Mouse (Mus musculus) limb, embryonic 14.5 days (tissue): ENCODE measurements at regions not wholly inside any gene's neighbourhood (a gene's known extent, or its start where the extent isn't known, plus 50 kb on each side); places are given as distances from the start of the nearest gene placed in this dataset.

Experiments used
- ATAC-seq: fragments of 200-750 bp; cut with Nextera tagmentation; 2 replicates; pipeline ENCODE4 v1.8.0; 2017; ENCODE audit warnings: low read depth, moderate number of reproducible peaks, moderate TSS enrichment; ENCODE audit not compliant: low FRiP score
- DNase-seq: peaks from one replicate; pipeline ENCODE4 v3.0.0-alpha.2; 2015; ENCODE audit warnings: low spot score
- H3K27ac ChIP-seq: fragments of 300-500 bp; sonication (generic); replicated peaks from 2 replicates; pipeline ENCODE4 v1.5.1; 2014; ENCODE audit warnings: low read depth, mild to moderate bottlenecking, low read length, moderate library complexity, mixed read lengths
- H3K27me3 ChIP-seq: fragments of 300-500 bp; sonication (generic); 2 replicates; pipeline ENCODE4 v1.6.1; 2014; ENCODE audit warnings: low read length, mixed read lengths; ENCODE audit not compliant: control insufficient read depth, insufficient read depth
- H3K36me3 ChIP-seq: fragments of 300-500 bp; sonication (generic); 2 replicates; pipeline ENCODE4 v1.6.1; 2014; ENCODE audit warnings: mild to moderate bottlenecking, low read length, moderate library complexity, mixed read lengths; ENCODE audit not compliant: control insufficient read depth, insufficient read depth
- H3K4me1 ChIP-seq: fragments of 300-500 bp; sonication (generic); 2 replicates; pipeline ENCODE4 v1.6.1; 2014; ENCODE audit warnings: antibody characterized with exemption, low read length, mixed read lengths; ENCODE audit not compliant: control insufficient read depth, insufficient read depth
- H3K4me2 ChIP-seq: fragments of 300-500 bp; sonication (generic); replicated peaks from 2 replicates; pipeline ENCODE4 v1.6.1; 2014; ENCODE audit warnings: low read depth, mild to moderate bottlenecking, low read length, moderate library complexity; ENCODE audit not compliant: severe bottlenecking
- H3K4me3 ChIP-seq: fragments of 300-500 bp; sonication (generic); replicated peaks from 2 replicates; pipeline ENCODE4 v1.5.1; 2014; ENCODE audit warnings: low read length
- H3K9ac ChIP-seq: fragments of 300-500 bp; sonication (generic); 2 replicates; pipeline ENCODE4 v1.6.1; 2014; ENCODE audit warnings: mild to moderate bottlenecking, low read depth, low read length, moderate library complexity; ENCODE audit not compliant: severe bottlenecking
- H3K9me3 ChIP-seq: fragments of 300-500 bp; sonication (generic); 2 replicates; pipeline ENCODE4 v1.6.1; 2016; ENCODE audit warnings: low read length; ENCODE audit not compliant: control insufficient read depth
- POLR2A ChIP-seq: fragments of 200-500 bp; IDR thresholded peaks from 2 replicates; pipeline ENCODE4 v1.8.0; 2012; ENCODE audit warnings: inconsistent platforms, mild to moderate bottlenecking, moderate library complexity, borderline replicate concordance; ENCODE audit not compliant: insufficient read depth, insufficient read length; ENCODE audit errors: extremely low read depth
- WGBS: fragments of 180-500 bp; shearing (Covaris S2); extraction: QIAGEN DNeasy Blood & Tissue Kit; methylation state at CpG from one replicate; pipeline ENCODE4 v1.1.7; 2014; 5-methylcytosine and 5-hydroxymethylcytosine counted together

- Histone ChIP-seq H3K4me3 (no peak overlapping the region), H3K9me3 (no peaks in the 10 kb centered on the region), H3K27me3 (no peaks in the 10 kb centered on the region), H3K36me3 (no peaks in the 10 kb centered on the region), H3K9ac (no peak overlapping the region), H3K4me2 (no peak overlapping the region), H3K4me1 (no peaks in the 10 kb centered on the region), H3K27ac (no peak overlapping the region)
- TF ChIP-seq POLR2A, result no peak
- ATAC-seq (no peak), DNase-seq (no peak)
- 29% methylated on average over 2 of the region's 2 CpGs for WGBS
Observed at GRCm38 (mm10) chr13:83914697-83915096, 307.4 kb upstream of the Tmem161b start.

DNA sequence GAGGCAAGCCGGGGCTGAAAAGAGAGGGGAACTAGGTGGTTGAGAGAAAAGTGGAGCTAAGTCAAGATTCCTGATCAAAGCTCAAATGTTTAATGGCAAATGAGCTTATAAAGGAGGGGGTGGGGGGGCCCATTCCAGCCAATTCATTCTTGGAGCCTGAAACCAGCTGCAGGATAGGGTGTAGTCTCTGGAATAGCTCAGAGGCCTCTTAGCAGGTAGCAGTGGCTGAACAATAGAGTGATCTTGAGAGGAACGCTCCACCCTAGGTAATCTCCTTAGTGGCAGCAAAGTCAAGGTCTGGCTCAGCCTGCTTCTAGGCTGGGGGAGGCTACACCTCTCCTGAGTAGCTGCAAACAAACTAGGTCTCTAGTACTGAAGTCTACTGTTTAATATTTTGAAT is 289.3 kb upstream of the Tmem161b start:
- no peak for ATAC-seq
- Histone ChIP-seq H3K4me2 (no peak overlapping the region), H3K27ac (no peak overlapping the region), H3K4me1 (no peaks in the 10 kb centered on the region), H3K9me3 (no peaks in the 10 kb centered on the region), H3K27me3 (no peaks in the 10 kb centered on the region), H3K36me3 (no peaks in the 10 kb centered on the region), H3K4me3 (no peak overlapping the region), H3K9ac (no peak overlapping the region)
- 83% methylated on average over 2 of the region's 2 CpGs for WGBS
- TF ChIP-seq POLR2A, result no peak
- DNase-seq, result no peak

DNA sequence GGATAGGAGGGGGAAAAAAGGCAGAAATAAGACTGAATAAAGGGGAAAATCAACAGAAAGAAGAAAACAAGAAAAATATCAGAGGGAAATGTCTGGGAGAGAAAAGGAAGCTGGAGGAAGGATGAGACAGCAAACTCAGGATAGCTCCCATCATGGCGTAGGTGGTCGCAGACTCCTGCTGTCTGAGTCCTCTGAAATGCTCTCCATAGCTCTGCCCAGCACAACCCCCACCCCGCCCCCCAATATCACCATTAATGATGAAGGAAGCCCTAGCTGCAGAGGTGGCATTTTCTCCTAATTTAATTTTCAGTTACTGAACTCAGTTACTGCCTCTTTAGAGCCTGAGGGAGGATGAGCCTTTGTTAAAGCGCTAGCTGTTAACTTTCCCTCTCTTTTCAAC is 275.6 kb upstream of the Tmem161b start:
- H3K9me3 ChIP-seq, result no peaks in the 10 kb centered on the region
- no peak overlapping the region for H3K9ac ChIP-seq
- no peak for DNase-seq
- H3K4me3 ChIP-seq, result no peak overlapping the region
- WGBS, result 77% methylated on average over 4 of the region's 4 CpGs
- no peak overlapping the region for H3K4me2 ChIP-seq
- TF ChIP-seq POLR2A, result no peak
- no peak overlapping the region for H3K27ac ChIP-seq
- no peaks in the 10 kb centered on the region for H3K27me3 ChIP-seq
- no peak for ATAC-seq
- H3K4me1 ChIP-seq, result no peaks in the 10 kb centered on the region
- no peaks in the 10 kb centered on the region for H3K36me3 ChIP-seq

DNA sequence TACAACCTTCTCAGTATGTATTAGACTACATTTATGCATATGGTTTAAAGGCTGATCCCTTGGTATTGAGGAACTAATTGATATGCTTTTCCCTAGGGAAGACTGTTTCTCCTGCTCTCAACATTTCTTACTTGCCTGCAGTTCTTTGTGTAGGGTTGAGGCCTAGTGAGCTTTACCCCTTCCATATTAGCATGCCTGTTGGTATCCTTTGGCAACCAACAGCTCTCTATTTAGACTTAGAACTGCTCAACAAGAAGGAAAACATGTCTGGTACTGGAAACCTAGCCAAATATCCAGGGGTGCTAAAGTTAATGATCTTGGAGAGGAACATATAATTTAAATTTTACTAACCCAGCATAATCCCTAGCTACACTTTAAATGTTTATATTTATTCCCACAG is 270.9 kb upstream of the Tmem161b start:
- no peaks in the 10 kb centered on the region for H3K27me3 ChIP-seq
- no peak overlapping the region for H3K27ac ChIP-seq
- no peak overlapping the region for H3K9ac ChIP-seq
- ATAC-seq (no peak), DNase-seq (no peak)
- H3K9me3 ChIP-seq, result no peaks in the 10 kb centered on the region
- H3K4me2 ChIP-seq, result no peak overlapping the region
- no peaks in the 10 kb centered on the region for H3K4me1 ChIP-seq
- TF ChIP-seq POLR2A, result no peak
- no peaks in the 10 kb centered on the region for H3K36me3 ChIP-seq
- H3K4me3 ChIP-seq, result no peak overlapping the region

DNA sequence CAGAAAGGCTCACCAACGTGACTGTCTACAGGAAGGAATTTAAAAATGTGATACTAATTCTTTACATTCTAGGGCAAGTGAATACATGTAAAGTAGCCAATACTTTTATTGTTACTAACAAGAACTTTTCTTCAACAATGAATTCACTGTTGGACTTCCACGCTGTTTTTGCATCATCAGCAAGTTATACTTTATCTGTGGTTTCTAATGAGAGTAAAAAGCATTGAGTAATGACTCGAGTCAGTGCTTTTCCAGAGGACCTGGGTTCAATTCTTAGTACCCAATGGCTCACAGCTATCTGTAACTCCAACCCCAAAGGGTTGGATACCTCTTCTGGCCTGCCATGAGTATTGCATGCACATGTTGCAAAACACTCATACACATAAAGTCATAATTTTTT is 270.3 kb upstream of the Tmem161b start:
- Histone ChIP-seq H3K4me2 (no peak overlapping the region), H3K4me3 (no peak overlapping the region), H3K36me3 (no peaks in the 10 kb centered on the region), H3K9ac (no peak overlapping the region), H3K4me1 (no peaks in the 10 kb centered on the region), H3K27ac (no peak overlapping the region), H3K9me3 (no peaks in the 10 kb centered on the region), H3K27me3 (no peaks in the 10 kb centered on the region)
- WGBS, result 76% methylated on average over 3 of the region's 3 CpGs
- no peak for DNase-seq
- ATAC-seq, result no peak
- TF ChIP-seq POLR2A, result no peak

DNA sequence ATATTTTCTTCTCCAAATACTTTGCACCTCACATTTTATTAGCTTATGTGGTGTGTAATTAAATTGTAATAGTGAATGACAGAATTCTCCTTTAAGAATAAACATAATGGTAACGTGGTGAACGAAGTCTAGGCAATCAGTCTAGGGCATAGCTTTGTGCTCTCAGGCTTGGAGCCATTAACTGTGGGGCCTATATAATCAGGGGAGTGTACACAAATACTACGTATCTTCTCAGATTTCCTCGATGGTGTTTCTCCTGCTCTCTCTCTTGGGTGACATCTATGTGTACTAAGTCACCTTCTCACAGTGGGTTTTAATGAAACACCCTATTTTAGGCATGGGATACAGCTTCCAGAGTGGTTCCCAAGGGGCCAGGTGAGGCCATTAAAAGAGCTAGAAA is 269.7 kb upstream of the Tmem161b start:
- Histone ChIP-seq H3K4me1 (no peaks in the 10 kb centered on the region), H3K4me2 (no peak overlapping the region), H3K27ac (no peak overlapping the region), H3K4me3 (no peak overlapping the region), H3K36me3 (no peaks in the 10 kb centered on the region), H3K27me3 (no peaks in the 10 kb centered on the region), H3K9ac (no peak overlapping the region), H3K9me3 (no peaks in the 10 kb centered on the region)
- WGBS, result 53% methylated on average over 4 of the region's 4 CpGs
- no peak for TF ChIP-seq POLR2A
- DNase-seq (no peak), ATAC-seq (no peak)
